Mouse (Mus musculus): ENCODE results near the gene Cypt1.

Gene Cypt1

GRCm38 (mm10) chrX:16522569-16522968 lies at the start of gene Cypt1:
TSS of gene Cypt1 (plus strand) at chrX:16522869.
- no peak for DNase-seq (ENCODE audit: low read depth, low spot score)
- no peaks in the 10 kb centered on the region for H3K27me3 ChIP-seq (ENCODE audit: control insufficient read depth, insufficient read depth, low read length, poor library complexity, severe bottlenecking)
- H3K36me3 ChIP-seq (ENCODE audit: control insufficient read depth, insufficient read depth, low read length, poor library complexity, severe bottlenecking), result no peaks in the 10 kb centered on the region

- no peaks in the 10 kb centered on the region for H3K27me3 ChIP-seq (ENCODE audit: control insufficient read depth, insufficient read depth, low read length, poor library complexity, severe bottlenecking)
- DNase-seq (ENCODE audit: low read depth, low spot score), result no peak
- H3K36me3 ChIP-seq (ENCODE audit: control insufficient read depth, insufficient read depth, low read length, poor library complexity, severe bottlenecking), result no peaks in the 10 kb centered on the region
Measured at GRCm38 (mm10) chrX:16546806-16547205, 24.1 kb downstream of the Cypt1 start.

- Histone ChIP-seq H3K36me3 (ENCODE audit: control insufficient read depth, insufficient read depth, low read length, poor library complexity, severe bottlenecking) (no peaks in the 10 kb centered on the region), H3K27me3 (ENCODE audit: control insufficient read depth, insufficient read depth, low read length, poor library complexity, severe bottlenecking) (no peaks in the 10 kb centered on the region)
- no peak for DNase-seq (ENCODE audit: low read depth, low spot score)
Measured at GRCm38 (mm10) chrX:16557061-16557460, 34.4 kb downstream of the Cypt1 start.

- Histone ChIP-seq H3K27me3 (ENCODE audit: control insufficient read depth, insufficient read depth, low read length, poor library complexity, severe bottlenecking) (no peaks in the 10 kb centered on the region), H3K36me3 (ENCODE audit: control insufficient read depth, insufficient read depth, low read length, poor library complexity, severe bottlenecking) (no peaks in the 10 kb centered on the region)
- no peak for DNase-seq (ENCODE audit: low read depth, low spot score)
Measured at GRCm38 (mm10) chrX:16558501-16558900, 35.8 kb downstream of the Cypt1 start.
